Mouse (Mus musculus): ENCODE measurements around the gene 6030468B19Rik.

- no peak for TF ChIP-seq CTCF (conservative IDR thresholded peaks at IDR 0.05; ENCODE audit: low read length)
- TF ChIP-seq NANOG (IDR thresholded peaks at IDR 0.05; ENCODE audit: borderline replicate concordance, low read length), result no peak
- no peak for TF ChIP-seq POU5F1 (IDR thresholded peaks at IDR 0.05; ENCODE audit: borderline replicate concordance, low read length)
Measured at GRCm38 (mm10) chr11:117755891-117756290, 41.6 kb upstream of the 6030468B19Rik start.
